Mouse (Mus musculus): Measurements from ENCODE around the gene Hcst.

The Hcst gene

DNA sequence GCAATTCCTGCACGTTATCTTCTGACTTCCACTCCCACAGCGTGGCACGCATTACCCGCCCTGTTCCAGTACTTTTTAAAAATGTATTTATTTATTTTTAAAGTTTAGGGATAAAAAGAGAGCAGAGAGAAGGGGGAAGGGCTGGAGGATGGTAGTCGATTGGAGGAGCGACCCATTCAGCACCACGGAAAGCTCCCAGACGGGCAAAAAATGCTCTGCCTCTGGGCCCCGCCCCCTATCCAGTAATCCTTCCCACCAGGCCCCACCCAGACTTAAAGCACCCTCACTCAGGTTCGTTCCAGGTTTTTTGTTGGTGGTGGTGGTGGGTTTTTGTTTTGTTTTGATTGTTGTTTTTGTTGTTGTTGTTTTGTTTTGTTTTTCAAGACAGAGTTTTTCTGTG, 14.6 kb upstream of the Hcst start:
- DNase-seq (ENCODE audit: low read depth, low spot score): no peak

DNA sequence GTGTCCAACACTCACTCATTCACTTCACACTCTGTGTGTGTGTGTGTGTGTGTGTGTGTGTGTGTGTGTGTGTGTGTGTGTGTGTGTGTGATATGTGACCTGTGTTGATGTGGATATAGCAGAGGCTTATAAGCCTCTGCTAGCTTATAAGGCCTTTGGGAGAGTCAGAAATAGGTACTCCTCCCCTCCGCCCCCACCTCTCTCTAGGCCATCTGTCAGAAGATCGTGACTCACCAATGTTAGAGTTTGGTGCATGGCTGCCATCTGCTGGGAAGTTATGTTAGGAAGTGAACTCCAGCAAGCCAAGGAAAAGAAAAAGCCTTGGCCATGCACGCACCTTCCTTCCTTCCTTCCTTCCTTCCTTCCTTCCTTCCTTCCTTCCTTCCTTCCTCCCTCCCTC, 12.1 kb upstream of the Hcst start:
- peak; percentile 67 for DNase-seq (ENCODE audit: low read depth, low spot score)

DNA sequence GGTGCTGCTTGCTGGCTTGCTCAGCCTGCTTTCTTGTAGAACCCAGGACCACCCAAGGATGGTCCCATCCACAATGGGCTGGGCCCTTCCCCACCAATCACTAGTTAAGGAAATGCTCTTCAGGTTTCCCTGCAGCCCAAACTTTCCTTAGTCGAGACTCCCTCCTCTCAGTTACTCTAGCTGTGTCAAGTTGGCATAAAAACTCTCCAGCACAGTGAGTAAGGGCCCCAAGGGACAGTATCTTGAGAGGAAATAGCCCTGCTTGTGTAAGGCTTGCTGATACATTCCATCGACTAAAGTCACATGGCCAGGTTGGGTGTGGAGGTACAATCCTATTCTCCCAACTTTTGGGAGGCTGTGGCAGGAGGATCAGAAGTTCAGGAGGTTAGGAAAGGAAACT, 10.5 kb upstream of the Hcst start:
- no peak for DNase-seq (ENCODE audit: low read depth, low spot score)

DNA sequence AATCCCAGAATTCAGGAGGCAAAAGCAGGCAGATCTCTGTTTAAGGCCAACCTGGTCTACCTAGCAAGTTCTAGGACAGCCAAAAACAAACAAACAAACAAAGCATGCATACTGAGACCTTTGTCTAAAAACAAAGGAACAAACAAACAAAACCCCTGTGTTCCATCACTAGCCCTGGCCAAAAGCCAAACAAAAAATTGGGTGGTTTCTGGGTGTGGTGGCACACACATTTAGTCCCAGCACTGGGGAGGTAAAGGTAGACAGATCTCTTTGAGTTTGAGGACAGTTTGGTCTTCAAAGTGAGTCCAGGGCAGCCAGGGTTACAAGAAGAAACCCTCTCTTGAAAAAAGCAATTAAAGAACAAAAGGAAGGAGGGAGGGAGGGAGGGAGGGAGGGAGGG, 9.7 kb upstream of the Hcst start:
- no peak for DNase-seq (ENCODE audit: low read depth, low spot score)

DNA sequence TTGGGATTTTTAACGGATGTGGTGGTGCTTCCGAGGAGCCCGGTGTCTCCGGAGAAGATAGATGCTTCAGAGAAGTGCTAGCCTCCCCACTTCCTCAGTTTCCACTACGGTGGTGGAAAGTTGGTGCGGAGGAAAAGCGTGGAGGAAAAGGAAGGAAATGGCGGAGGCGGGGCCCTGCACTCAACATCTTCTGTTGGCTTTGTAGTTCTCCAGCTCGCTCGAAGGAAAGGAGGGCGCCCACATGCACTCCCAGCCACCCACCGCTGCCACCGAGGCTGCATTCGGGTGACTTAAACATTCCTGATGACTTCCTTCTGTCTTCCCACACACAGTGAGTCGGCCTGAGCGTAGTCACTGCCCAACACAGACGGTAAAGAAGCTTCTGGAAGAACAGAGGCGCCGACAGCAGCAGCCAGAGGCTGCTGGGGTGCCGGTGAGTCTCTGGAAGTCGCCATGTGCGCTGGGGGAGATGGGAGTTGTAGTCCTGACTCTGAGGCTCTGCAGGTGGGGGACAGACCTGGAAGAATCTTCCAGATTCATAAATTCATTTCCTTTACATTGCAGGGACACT, 3.5 kb upstream of the Hcst start:
- DNase-seq (ENCODE audit: low read depth, low spot score): no peak

- DNase-seq (ENCODE audit: low read depth, low spot score): no peak
Observed at GRCm38 (mm10) chr7:30422560-30422959, 2.9 kb upstream of the Hcst start.

GRCm38 (mm10) chr7:30421890-30422435, 2.3 kb upstream of the Hcst start:
- DNase-seq (ENCODE audit: low read depth, low spot score): peak; percentile 95

DNA sequence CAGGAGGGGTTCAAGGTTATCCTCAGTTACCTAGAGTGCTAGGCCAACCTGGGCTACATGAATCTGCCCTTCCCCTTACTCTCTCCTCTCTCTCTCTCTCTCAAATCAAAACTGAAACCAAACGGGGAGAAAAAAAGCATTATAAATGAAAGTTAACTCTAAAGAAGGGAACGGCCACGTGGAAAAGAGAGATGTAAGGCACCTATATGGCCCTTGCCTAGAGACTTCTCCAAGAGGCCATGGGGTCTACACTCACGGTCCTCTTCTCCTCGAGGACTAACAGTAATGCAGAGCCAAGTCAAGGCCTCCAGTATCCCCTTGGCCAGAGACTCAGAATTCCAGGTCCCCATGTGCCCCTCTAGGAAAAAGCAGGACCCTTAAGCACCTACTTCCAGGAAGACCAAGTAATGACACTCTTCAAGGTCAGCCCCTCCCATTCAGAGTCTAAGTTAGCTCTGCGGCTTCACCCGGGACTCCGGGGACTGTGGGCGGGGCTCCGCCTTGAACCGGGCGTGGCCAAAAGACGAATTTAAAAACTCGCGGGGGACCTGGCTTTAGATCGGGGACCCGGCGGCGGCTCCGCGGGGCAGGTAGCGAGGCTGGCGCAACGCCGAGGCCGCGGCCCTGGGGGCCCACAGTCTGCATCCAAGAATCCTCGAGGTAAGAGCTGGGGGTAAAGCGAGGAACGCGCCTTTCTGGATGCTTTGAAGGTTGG, 1.7 kb upstream of the Hcst start, which contains the start of gene Nfkbid:
TSS of gene Nfkbid (plus strand) at position 558 of the 715 bp plus-strand sequence.
- peak; percentile 93 for DNase-seq (ENCODE audit: low read depth, low spot score)

- peak; percentile 59 for DNase-seq (ENCODE audit: low read depth, low spot score)
Observed at GRCm38 (mm10) chr7:30420673-30421072, 1.0 kb upstream of the Hcst start.

DNA sequence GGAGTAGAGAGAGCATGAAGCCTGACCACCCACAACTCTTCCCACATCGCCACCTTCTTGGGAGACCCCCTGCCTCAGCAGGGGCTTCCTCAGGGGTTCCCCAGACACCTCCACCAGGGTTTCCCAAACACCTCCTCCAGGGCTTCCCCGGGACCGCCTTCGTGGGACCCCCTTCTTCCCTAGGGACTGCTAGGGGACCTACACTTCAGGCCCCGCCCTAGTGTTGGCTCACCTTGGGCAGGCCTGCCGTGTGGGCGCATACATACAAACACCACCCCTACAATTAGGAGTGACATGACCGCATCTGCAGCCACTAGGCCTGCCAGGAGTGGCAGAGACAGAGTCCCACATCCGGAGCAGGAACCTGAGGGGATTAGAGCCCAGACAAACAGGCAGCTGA, 1.8 kb downstream of the Hcst start:
- DNase-seq (ENCODE audit: low read depth, low spot score): no peak

DNA sequence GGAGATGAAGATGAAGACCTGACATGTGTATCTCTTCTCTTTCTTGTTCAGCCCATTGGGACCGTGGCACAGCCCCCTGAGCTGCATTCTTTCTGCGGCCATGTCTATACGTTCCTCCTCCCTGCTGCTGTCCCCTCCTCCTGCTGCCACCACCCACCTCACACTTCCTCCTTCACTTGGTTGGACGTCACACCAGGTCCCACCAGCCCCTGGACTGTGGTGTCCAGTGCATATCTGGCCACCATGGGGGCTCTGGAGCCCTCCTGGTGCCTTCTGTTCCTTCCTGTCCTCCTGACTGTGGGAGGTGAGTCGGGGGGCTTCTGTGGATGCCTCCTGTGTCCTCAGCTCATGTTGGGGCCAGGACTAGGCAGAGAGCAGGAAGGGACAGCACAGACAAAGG, 6.1 kb downstream of the Hcst start, which contains the start of gene Tyrobp:
TSS of gene Tyrobp (plus strand) at position 165 of the 400 bp plus-strand sequence.
- DNase-seq (ENCODE audit: low read depth, low spot score): no peak

- peak; percentile 91 for DNase-seq (ENCODE audit: low read depth, low spot score)
Observed at GRCm38 (mm10) chr7:30412735-30413147, 6.9 kb downstream of the Hcst start.

- DNase-seq (ENCODE audit: low read depth, low spot score): no peak
Observed at GRCm38 (mm10) chr7:30411023-30411422, 8.6 kb downstream of the Hcst start.

- DNase-seq (ENCODE audit: low read depth, low spot score): no peak
Observed at GRCm38 (mm10) chr7:30409789-30410188, 9.9 kb downstream of the Hcst start.

DNA sequence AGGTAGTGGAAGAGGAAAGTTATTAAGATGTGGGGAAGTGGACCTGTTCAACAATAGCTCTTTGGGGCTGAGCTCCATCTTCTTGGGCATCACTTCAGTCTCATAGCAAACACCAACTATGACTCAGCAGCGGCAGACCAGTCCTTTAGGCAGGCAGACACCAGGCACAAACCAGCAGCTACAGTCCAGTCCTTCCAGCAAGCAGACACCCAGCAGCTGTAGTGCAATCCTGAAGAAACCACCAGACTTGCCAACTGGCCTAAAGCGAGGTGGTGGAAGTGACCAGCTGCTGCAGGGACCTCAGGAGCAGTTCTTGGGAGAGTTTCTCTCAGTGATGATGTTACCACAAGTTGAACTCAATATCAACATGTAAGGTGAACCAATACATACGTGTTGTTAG, 11.0 kb downstream of the Hcst start:
- DNase-seq (ENCODE audit: low read depth, low spot score): no peak

DNA sequence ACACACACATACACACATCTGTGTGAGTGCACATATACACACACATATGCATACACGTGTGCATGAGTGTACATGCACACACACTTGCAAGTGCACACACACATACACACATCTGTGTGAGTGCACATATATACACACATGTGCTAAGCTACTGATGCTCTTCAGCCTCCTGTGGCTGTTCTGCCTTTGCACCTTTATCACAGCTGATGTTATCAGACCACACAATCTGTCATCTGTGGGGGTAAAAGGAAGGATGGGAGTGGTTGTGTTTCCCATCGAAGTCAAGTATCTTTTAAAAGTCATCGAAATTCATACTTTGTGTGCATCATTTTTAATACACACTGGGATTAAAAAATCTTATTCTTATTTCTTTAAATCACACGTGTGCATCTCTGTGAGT, 17.3 kb downstream of the Hcst start:
- DNase-seq (ENCODE audit: low read depth, low spot score): no peak

- no peak for DNase-seq (ENCODE audit: low read depth, low spot score)
Observed at GRCm38 (mm10) chr7:30399671-30400070, 20.0 kb downstream of the Hcst start.

DNA sequence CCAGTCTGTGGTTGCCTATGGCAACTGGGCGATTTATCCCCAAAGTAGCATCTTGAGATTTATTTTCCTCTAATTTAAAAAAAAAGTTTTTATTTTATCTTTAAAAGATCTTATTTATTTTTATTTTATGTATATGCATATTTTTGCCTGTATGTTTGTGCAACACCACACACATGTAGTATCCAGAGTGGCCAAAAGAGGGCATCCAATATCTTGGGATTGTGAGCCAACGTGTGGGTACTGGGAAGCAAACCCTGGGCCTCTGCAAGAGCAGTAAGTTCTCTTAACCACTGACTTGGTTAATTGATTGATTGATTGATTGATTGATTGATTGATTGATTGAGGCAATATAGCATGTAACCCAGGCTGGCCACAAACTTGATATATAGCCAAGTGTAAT, 24.8 kb downstream of the Hcst start:
- peak; percentile 73 for DNase-seq (ENCODE audit: low read depth, low spot score)

GRCm38 (mm10) chr7:30394379-30394778, 25.3 kb downstream of the Hcst start:
- DNase-seq (ENCODE audit: low read depth, low spot score): peak; percentile 73

GRCm38 (mm10) chr7:30393631-30394030, 26.0 kb downstream of the Hcst start:
- DNase-seq (ENCODE audit: low read depth, low spot score): no peak

DNA sequence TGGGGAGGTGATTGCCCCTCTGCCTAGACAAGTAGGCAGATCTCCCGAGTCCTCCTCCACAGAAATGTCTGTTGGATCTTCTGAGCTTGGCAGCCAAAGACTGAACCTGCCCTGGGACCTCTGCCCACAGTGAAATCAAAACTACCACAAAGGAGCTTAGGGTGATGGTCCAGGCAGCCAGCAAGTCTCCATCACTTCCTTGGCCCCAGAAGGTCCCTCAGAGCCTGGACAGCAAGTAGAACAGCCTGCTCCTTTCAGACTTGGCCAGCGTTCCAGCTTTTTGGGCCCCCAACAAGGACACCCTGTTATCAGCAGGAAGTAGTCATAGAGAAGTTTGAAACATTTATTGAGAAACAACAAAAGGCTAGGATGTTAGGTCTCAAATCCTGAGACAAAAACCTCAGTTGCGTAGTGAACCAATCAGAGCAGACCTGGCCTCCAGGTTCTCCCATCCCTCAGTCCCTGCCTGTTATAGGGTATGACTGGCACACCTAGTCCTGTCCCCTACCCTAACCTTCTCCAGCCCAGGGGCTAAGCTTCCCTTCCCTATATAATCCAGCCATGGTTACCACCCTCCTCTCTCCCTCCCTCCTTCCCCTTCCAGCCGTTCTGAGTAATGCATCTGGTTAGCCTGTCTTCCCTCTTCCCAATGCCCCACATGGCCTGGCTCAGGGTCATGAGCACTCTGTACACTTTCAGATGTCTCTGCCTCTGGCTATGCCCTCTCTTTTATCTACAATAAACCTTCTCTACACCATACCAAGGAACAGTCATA, 26.7 kb downstream of the Hcst start:
- DNase-seq (ENCODE audit: low read depth, low spot score): no peak

DNA sequence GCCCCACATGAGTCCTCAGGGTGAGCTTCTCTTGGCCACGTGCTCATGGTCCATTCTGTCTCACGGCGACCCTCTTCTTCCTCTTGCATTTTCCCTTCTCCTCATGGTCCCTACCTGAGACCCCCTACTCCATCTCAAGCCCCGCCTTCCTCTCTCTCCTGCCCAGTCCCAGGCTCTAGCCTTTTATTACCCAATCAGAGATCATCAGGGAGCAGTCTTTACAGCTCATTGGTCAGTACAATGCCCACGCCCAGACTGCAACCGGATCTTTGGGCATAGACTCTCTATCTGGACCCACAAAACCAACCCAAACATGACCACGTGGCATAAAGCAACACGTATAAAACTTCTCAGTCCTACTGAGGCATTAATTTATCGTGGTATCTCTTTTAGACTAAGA, 35.5 kb downstream of the Hcst start:
- no peak for DNase-seq (ENCODE audit: low read depth, low spot score)
